Comparison of ENCODE assay signal across 12 mouse cellular contexts in genomic region chr5:118707501-118707900, GRCm38 (mm10).
DNase-seq lines count a peak whose midpoint lies in the region; ATAC-seq and TF ChIP-seq lines count a peak whose summit lies in the region.
"Had no signal": no experiment of that assay in that cellular context is flagged by ENCODE, and none has a peak within 500 bp of the region (broad histone marks: within the 10 kb centered on the region; RNA-seq: fewer than 3 reads in every experiment).

No protein-coding gene starts in this region.

- H3K4me1 ChIP-seq in hindbrain, embryonic 15.5 days (replicated peaks): peaks cover 89% of the 10 kb centered on the region
- H3K4me1 ChIP-seq in hindbrain, embryonic 12.5 days: peaks cover 79% of the 10 kb centered on the region
- H3K4me1 ChIP-seq in midbrain, postnatal 0 days (ENCODE audit: insufficient read depth, low read length): peaks cover 36% of the 10 kb centered on the region
- peaks cover 74% of the 10 kb centered on the region for H3K4me1 ChIP-seq in midbrain, embryonic 16.5 days (ENCODE audit: control insufficient read depth, insufficient read depth, low read length)

- H3K36me3 ChIP-seq in hindbrain, embryonic 15.5 days: no peaks in the 10 kb centered on the region
- no peaks in the 10 kb centered on the region for H3K36me3 ChIP-seq in hindbrain, embryonic 12.5 days
- H3K36me3 ChIP-seq in midbrain, postnatal 0 days (ENCODE audit: insufficient read depth, low read length): no peaks in the 10 kb centered on the region
- no peaks in the 10 kb centered on the region for H3K36me3 ChIP-seq in midbrain, embryonic 16.5 days (ENCODE audit: control insufficient read depth, insufficient read depth, low read length)
- H3K36me3 ChIP-seq: embryonic facial prominence, embryonic 12.5 days; forebrain, embryonic 12.5 days; heart, embryonic 13.5 days had no signal

- WGBS in hindbrain, embryonic 15.5 days: 46% methylated on average over 5 of the region's 5 CpGs
- 68% methylated on average over 5 of the region's 5 CpGs for WGBS in hindbrain, embryonic 12.5 days
- 45% methylated on average over 5 of the region's 5 CpGs for WGBS in midbrain, postnatal 0 days
- WGBS in midbrain, embryonic 16.5 days: 51% methylated on average over 5 of the region's 5 CpGs

- H3K4me3 ChIP-seq in hindbrain, embryonic 15.5 days: no peak overlapping the region
- no peak overlapping the region for H3K4me3 ChIP-seq in hindbrain, embryonic 12.5 days
- H3K4me3 ChIP-seq in midbrain, postnatal 0 days (ENCODE audit: low read depth, low read length): no peak overlapping the region
- no peak overlapping the region for H3K4me3 ChIP-seq in midbrain, embryonic 16.5 days (ENCODE audit: low read depth, low read length)
- H3K4me3 ChIP-seq: embryonic facial prominence, embryonic 12.5 days; forebrain, embryonic 12.5 days; heart, embryonic 13.5 days had no signal

- DNase-seq in midbrain, postnatal 0 days (ENCODE audit: low spot score): peak; percentile 41
- peak; percentile 75 for DNase-seq in brain, embryonic 14.5 days (ENCODE audit: low read depth)
- no peak for DNase-seq in yolk sac, embryonic 10.5 days (ENCODE audit: low spot score)

- 0 out of 2 replicates have a peak overlapping the region, but pooled peaks have one; percentile 17 for H3K27ac ChIP-seq in hindbrain, embryonic 15.5 days (replicated peaks)
- no peak overlapping the region for H3K27ac ChIP-seq in hindbrain, embryonic 12.5 days
- no peak overlapping the region for H3K27ac ChIP-seq in midbrain, postnatal 0 days (ENCODE audit: low read depth, low read length)
- H3K27ac ChIP-seq in midbrain, embryonic 16.5 days (ENCODE audit: low read length): no peak overlapping the region
- H3K27ac ChIP-seq: embryonic facial prominence, embryonic 12.5 days; heart, embryonic 13.5 days had no signal

- no peaks in the 10 kb centered on the region for H3K27me3 ChIP-seq in hindbrain, embryonic 15.5 days
- no peaks in the 10 kb centered on the region for H3K27me3 ChIP-seq in hindbrain, embryonic 12.5 days
- H3K27me3 ChIP-seq in midbrain, postnatal 0 days (ENCODE audit: insufficient read depth, low read length): no peaks in the 10 kb centered on the region
- H3K27me3 ChIP-seq in midbrain, embryonic 16.5 days (ENCODE audit: control insufficient read depth, insufficient read depth, low read depth, low read length): no peaks in the 10 kb centered on the region
- H3K27me3 ChIP-seq: embryonic facial prominence, embryonic 12.5 days; forebrain, embryonic 12.5 days; heart, embryonic 13.5 days; Patski had no signal

- no peak for TF ChIP-seq POLR2A in brain, embryonic 14.5 days (IDR thresholded peaks at IDR 0.05; ENCODE audit: borderline replicate concordance, extremely low read depth, insufficient read depth, insufficient read length, poor library complexity, severe bottlenecking)

- H3K9me3 ChIP-seq in hindbrain, embryonic 15.5 days: no peaks in the 10 kb centered on the region
- no peaks in the 10 kb centered on the region for H3K9me3 ChIP-seq in hindbrain, embryonic 12.5 days (replicated peaks)
- no peaks in the 10 kb centered on the region for H3K9me3 ChIP-seq in midbrain, postnatal 0 days (ENCODE audit: low read length)
- H3K9me3 ChIP-seq in midbrain, embryonic 16.5 days (replicated peaks; ENCODE audit: control insufficient read depth, low read length, poor library complexity, severe bottlenecking): no peaks in the 10 kb centered on the region
- H3K9me3 ChIP-seq: embryonic facial prominence, embryonic 12.5 days; forebrain, embryonic 12.5 days; heart, embryonic 13.5 days had no signal

- no peak for ATAC-seq in hindbrain, embryonic 15.5 days (ENCODE audit: low FRiP score, low read depth)
- no peak for ATAC-seq in hindbrain, embryonic 12.5 days (ENCODE audit: low FRiP score)
- no peak for ATAC-seq in midbrain, postnatal 0 days (ENCODE audit: low FRiP score)
- ATAC-seq in midbrain, embryonic 16.5 days: no peak
- ATAC-seq: activated CD4-positive, CD25-positive, alpha-beta regulatory T cell, adult 4 months; hindbrain, embryonic 16.5 days; Patski had no signal

- TF ChIP-seq CTCF in midbrain, postnatal 0 days (IDR thresholded peaks at IDR 0.05): no peak
- TF ChIP-seq CTCF in brain, embryonic 14.5 days (IDR thresholded peaks at IDR 0.05; ENCODE audit: borderline replicate concordance, extremely low read depth, insufficient read depth, insufficient read length): no peak

- H3K9ac ChIP-seq in hindbrain, embryonic 15.5 days: no peak overlapping the region
- H3K9ac ChIP-seq in hindbrain, embryonic 12.5 days: no peak overlapping the region
- no peak overlapping the region for H3K9ac ChIP-seq in midbrain, postnatal 0 days (replicated peaks; ENCODE audit: low read length, poor library complexity, severe bottlenecking)
- no peak overlapping the region for H3K9ac ChIP-seq in midbrain, embryonic 16.5 days (ENCODE audit: low read depth, low read length)
- H3K9ac ChIP-seq: embryonic facial prominence, embryonic 12.5 days; forebrain, embryonic 12.5 days; heart, embryonic 13.5 days had no signal

- no peak overlapping the region for H3K4me2 ChIP-seq in hindbrain, embryonic 15.5 days
- H3K4me2 ChIP-seq in hindbrain, embryonic 12.5 days (replicated peaks): no peak overlapping the region
- H3K4me2 ChIP-seq in midbrain, postnatal 0 days (ENCODE audit: low read depth, low read length, poor library complexity, severe bottlenecking): no peak overlapping the region
- H3K4me2 ChIP-seq in midbrain, embryonic 16.5 days (ENCODE audit: low read length): no peak overlapping the region
- H3K4me2 ChIP-seq: embryonic facial prominence, embryonic 12.5 days; forebrain, embryonic 12.5 days; heart, embryonic 13.5 days had no signal
